Mouse (Mus musculus): ENCODE measurements around the gene Gm11992. TPM values are rescaled to one million over a fixed set of nuclear protein-coding genes. Genes with fewer than 3 reads are reported as not detected.

Gene Gm11992
- polyA plus RNA-seq, 1 experiment from 2014 or later: 2.7 TPM

DNA sequence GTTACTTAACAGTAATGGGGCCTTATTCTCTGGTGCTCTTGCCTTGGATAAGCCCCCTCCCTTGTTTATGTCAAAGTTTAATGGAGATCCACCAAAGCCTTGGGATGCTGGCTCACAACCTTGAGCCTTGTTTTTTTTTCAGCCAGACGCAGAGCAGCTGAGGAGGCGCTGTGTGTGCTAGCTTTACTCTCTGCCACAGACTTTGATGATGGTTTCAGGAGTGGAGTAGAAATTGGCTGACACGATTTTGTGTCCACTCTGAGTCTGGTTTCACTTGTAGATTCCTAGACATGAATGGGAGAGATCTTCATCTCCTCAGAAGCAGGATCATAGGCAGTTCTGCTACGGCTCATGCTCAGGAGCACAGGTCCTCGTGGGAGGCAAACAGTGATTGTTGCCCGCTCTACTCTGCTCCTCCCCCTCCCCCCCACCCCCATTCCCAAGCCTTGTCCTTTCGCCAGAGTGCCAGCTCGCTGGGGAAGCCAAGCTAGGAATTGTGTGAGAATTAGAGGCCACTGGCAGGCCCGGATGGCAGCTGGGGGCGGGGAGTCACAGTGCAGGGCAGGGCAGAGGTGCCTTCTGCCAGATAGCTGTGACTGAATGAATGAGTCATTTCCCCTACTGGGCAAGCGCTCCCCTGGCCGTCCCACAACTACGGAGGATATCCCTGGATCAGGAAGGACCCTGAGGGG is 69.1 kb downstream of the Gm11992 start:
- ATAC-seq (replicated peaks; ENCODE audit: insufficient number of reproducible peaks, low FRiP score, low TSS enrichment): peak; percentile 83
- Histone ChIP-seq H3K27ac (ENCODE audit: low read depth, low read length) (0 out of 2 replicates have a peak overlapping the region, but pooled peaks have one; percentile 42), H3K9ac (ENCODE audit: low read depth, low read length) (peak overlapping the region; percentile 35; the same call in 1 of the 2 replicates), H3K4me1 (ENCODE audit: control insufficient read depth, insufficient read depth, low read length) (peaks cover 19% of the 10 kb centered on the region), H3K9me3 (replicated peaks; ENCODE audit: control insufficient read depth, low read length) (no peaks in the 10 kb centered on the region), H3K36me3 (ENCODE audit: control insufficient read depth, insufficient read depth, low read length) (no peaks in the 10 kb centered on the region; the same call in 1 of the 2 replicates), H3K4me2 (peak overlapping the region; percentile 99), H3K4me3 (ENCODE audit: low read depth, low read length) (peak overlapping the region; percentile 59), H3K27me3 (ENCODE audit: control insufficient read depth, insufficient read depth, low read length) (peaks cover 12% of the 10 kb centered on the region; the same call in 1 of the 2 replicates)
- WGBS (ENCODE audit: insufficient replicate concordance): 1% methylated on average over 13 of the region's 13 CpGs

DNA sequence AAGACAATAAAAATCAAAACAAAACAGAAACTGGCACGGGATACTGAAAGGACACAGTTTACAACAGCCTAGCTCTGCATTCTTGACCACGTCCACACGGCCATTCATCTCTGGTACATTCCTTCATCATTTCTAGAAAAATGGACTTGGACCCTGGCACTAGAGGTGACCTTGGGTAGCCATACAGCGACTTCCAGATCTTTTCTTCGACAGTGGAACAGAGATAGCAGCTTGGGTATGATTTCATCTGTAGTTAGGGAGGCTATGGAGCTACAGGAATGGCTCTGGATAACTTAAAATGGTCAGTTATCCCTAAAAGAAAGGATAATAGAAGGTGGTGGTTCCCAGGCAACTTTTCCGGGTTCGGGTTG is 69.6 kb downstream of the Gm11992 start, which contains the start of gene Upp1:
Upp1 (plus strand) TSS at position 54 of the 371 bp plus-strand sequence.
- Histone ChIP-seq H3K4me2 (peak within 1 kb of the TSS; percentile 99), H3K27me3 (ENCODE audit: control insufficient read depth, insufficient read depth, low read length) (peaks cover 12% of the 10 kb centered on the region; the same call in 1 of the 2 replicates), H3K36me3 (ENCODE audit: control insufficient read depth, insufficient read depth, low read length) (no peaks in the 10 kb centered on the region; the same call in 1 of the 2 replicates), H3K27ac (ENCODE audit: low read depth, low read length) (0 out of 2 replicates have a peak within 1 kb of the TSS, but pooled peaks have one; percentile 42), H3K9me3 (replicated peaks; ENCODE audit: control insufficient read depth, low read length) (no peaks in the 10 kb centered on the region), H3K4me3 (ENCODE audit: low read depth, low read length) (peak within 1 kb of the TSS; percentile 59), H3K9ac (ENCODE audit: low read depth, low read length) (peak within 1 kb of the TSS; percentile 53), H3K4me1 (ENCODE audit: control insufficient read depth, insufficient read depth, low read length) (peaks cover 19% of the 10 kb centered on the region)
- 0 out of 2 replicates have a peak, but pooled peaks have one; percentile 2 for ATAC-seq (replicated peaks; ENCODE audit: insufficient number of reproducible peaks, low FRiP score, low TSS enrichment)
- 0% methylated on average over 7 of the region's 7 CpGs for WGBS (ENCODE audit: insufficient replicate concordance)

- no peaks in the 10 kb centered on the region for H3K9me3 ChIP-seq (replicated peaks; ENCODE audit: control insufficient read depth, low read length)
- H3K27me3 ChIP-seq (ENCODE audit: control insufficient read depth, insufficient read depth, low read length): peaks cover 12% of the 10 kb centered on the region; the same call in 1 of the 2 replicates
- H3K4me3 ChIP-seq (ENCODE audit: low read depth, low read length): peak overlapping the region; percentile 59
- peaks cover 19% of the 10 kb centered on the region for H3K4me1 ChIP-seq (ENCODE audit: control insufficient read depth, insufficient read depth, low read length)
- under 1% methylated on average over 40 of the region's 40 CpGs for WGBS (ENCODE audit: insufficient replicate concordance)
- H3K9ac ChIP-seq (ENCODE audit: low read depth, low read length): peak overlapping the region; percentile 53
- ATAC-seq (replicated peaks; ENCODE audit: insufficient number of reproducible peaks, low FRiP score, low TSS enrichment): peak; percentile 72
- 0 out of 2 replicates have a peak overlapping the region, but pooled peaks have one; percentile 42 for H3K27ac ChIP-seq (ENCODE audit: low read depth, low read length)
- H3K4me2 ChIP-seq: peak overlapping the region; percentile 99
- H3K36me3 ChIP-seq (ENCODE audit: control insufficient read depth, insufficient read depth, low read length): no peaks in the 10 kb centered on the region; the same call in 1 of the 2 replicates
Observed at GRCm38 (mm10) chr11:9118421-9119121, 70.2 kb downstream of the Gm11992 start.

Other genes with a start within 250 kb of the Gm11992 start
- 0.07 TPM in 1 of 2 replicates, not detected in the other for gene Pkd1l1, start 75.3 kb upstream of the Gm11992 start, polyA plus RNA-seq (2014; fragmentation: Nextera tagmentation; extraction: Ambion mirVana)
- gene Hus1, start 37.4 kb upstream of the Gm11992 start, polyA plus RNA-seq (2014; fragmentation: Nextera tagmentation; extraction: Ambion mirVana): 14.5 and 15.7 TPM in 2 replicates
- 0.49 TPM in 1 of 2 replicates, not detected in the other for gene Sun3, start 397 bp downstream of the Gm11992 start, polyA plus RNA-seq (2014; fragmentation: Nextera tagmentation; extraction: Ambion mirVana)
- gene Upp1, start 69.5 kb downstream of the Gm11992 start, polyA plus RNA-seq (2014; fragmentation: Nextera tagmentation; extraction: Ambion mirVana): 21.9 and 23.2 TPM in 2 replicates
- gene Abca13, start 143.3 kb downstream of the Gm11992 start, polyA plus RNA-seq (2014; fragmentation: Nextera tagmentation; extraction: Ambion mirVana): 0.03 and 0.04 TPM in 2 replicates

Data from heart, embryonic 11.5 days (tissue).